Mouse (Mus musculus): ENCODE measurements around the gene Gm28038.

GRCm38 (mm10) chr2:30239777-30240176 lies 41.1 kb upstream of the Gm28038 start:
- TF ChIP-seq CHD2 (IDR thresholded peaks at IDR 0.05; ENCODE audit: low read depth, low read length) = no peak
- TF ChIP-seq ZC3H11A (IDR thresholded peaks at IDR 0.05; ENCODE audit: borderline replicate concordance, low read depth, low read length) = no peak
- TF ChIP-seq HCFC1 (IDR thresholded peaks at IDR 0.05; ENCODE audit: borderline replicate concordance, insufficient read depth, low read length) = no peak

All from ES-E14 (cell line).